Mouse (Mus musculus): ENCODE measurements around the gene Acsl6.

- no peak for TF ChIP-seq CTCF (IDR thresholded peaks at IDR 0.05; ENCODE audit: low read depth, low read length)
- TF ChIP-seq POLR2A (IDR thresholded peaks at IDR 0.05; ENCODE audit: borderline replicate concordance, low read depth, low read length) = no peak
Measured at GRCm38 (mm10) chr11:54331463-54332183, 28.0 kb downstream of the Acsl6 start.

Data from bone marrow macrophage, adult 2 months (primary cell).